Mouse (Mus musculus) liver, postnatal 0 days (tissue): ENCODE results near the gene Cenpp.

Source experiments
- CTCF ChIP-seq: sonication (generic); IDR thresholded peaks from 2 replicates; pipeline ENCODE4 v1.5.1; 2016; ENCODE audit warnings: antibody characterized with exemption, low read depth
- EP300 ChIP-seq: IDR thresholded peaks from 2 replicates; pipeline ENCODE4 v1.6.1; 2016; ENCODE audit warnings: antibody characterized with exemption, low read depth, mild to moderate bottlenecking

GRCm38 (mm10) chr13:49507176-49507575, 145.4 kb downstream of the Cenpp start:
- no peak for TF ChIP-seq CTCF
- no peak for TF ChIP-seq EP300
